Mouse (Mus musculus) cerebellum, adult 11-12 months (tissue): Measurements from ENCODE around the gene Gna14.
A peak's percentile ranks its signal among the peaks of the same experiment; 100 is the strongest.

Experiments used
- DNase-seq: peaks from one replicate; pipeline ENCODE4 v3.0.0; 2022

Gna14 gene

DNA sequence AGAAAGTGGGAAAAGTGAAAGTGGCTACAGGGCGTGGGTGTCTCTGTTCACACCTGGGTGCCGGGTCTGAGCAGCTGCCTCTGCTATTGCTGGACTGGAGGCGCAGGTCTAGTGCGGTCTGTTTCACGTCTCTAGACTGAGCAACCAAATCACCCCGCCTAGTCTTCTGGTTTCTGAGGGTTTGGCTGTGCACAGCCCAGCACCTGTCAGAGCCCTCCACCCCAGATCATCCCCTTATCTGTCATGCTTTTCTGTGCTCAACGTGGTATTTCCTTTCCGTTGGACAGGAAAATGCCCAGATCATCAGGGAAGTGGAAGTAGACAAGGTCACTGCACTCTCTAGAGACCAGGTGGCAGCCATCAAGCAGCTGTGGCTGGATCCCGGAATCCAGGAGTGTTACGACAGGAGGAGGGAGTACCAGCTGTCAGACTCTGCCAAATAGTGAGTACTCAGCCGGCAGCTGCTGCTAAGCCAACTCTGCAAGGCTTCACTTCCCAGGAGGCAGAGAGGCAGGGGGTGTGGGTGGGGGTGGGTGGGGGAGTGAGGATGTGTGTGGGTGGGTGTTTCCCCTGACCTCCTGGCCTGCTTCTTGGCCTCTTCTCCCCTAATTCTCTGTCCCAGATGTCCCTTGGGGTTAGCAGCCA is 163.2 kb downstream of the Gna14 start:
- no peak for DNase-seq

DNA sequence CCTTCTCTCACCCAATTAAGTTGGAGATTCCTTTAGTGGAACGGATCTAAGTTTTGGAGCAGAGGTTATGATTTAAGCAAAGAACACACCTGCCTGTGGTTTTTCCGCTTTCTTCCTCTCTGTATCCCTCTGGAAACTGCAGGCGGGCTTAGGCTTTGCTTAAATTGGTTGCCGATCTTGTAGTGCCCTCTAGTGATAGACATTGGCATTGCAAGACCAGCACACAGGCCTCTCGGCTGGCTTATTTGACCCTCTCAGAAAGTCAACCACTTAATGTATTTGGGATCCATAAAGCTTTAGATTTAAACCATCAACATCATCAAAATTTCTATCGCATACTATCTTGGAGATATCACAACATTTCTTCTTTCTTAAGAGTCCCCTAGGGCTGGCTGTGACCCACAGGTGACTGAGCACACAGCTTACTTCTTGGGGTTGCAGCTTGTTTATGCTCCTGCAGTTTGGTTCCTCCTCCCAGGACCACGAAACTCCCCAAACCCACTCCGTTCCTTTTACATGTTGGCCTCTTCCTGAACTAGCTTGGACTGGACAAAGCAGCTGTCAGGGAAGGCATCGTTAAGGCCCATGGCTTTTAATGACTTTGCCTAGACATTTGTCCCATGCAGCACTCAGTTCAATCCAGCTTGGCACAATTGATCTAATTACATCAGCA is 163.9 kb downstream of the Gna14 start:
- peak; percentile 49 for DNase-seq

DNA sequence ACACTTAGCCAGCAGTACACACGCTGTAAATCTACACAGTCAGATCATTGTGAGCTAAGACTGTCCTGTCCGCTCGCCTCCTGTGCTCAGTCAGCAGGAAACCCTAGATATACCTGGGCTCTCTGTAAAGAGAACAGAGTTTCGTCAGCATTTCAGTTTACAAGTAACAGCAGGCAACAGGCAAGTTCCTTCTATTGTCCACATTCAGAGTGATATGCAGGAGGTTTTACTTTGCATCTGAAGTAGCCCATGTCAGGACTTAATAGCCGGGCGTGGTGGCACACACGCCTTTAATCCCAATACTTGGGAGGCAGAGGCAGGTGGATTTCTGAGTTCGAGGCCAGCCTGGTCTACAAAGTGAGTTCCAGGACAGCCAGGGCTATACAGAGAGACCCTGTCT is 166.5 kb downstream of the Gna14 start:
- no peak for DNase-seq

DNA sequence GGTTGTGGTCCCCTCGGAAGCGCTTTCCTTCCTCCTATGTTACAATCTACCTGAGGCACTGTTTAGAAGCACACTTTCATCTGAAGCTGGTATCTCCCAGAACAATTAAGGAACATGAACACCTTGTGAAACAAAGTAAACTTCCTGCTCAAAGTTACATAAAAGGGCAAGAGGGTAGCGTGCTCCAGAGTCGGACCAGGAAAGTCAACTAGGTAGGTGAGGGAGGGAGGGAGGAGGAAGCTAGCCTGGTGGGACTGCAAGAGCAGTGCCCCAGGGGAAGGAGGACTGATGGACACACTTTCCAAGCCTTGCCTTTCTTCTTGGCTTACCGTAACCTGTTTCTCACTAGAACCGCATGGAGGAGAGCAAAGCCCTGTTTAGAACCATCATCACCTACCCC is 172.1 kb downstream of the Gna14 start:
- DNase-seq: no peak

DNA sequence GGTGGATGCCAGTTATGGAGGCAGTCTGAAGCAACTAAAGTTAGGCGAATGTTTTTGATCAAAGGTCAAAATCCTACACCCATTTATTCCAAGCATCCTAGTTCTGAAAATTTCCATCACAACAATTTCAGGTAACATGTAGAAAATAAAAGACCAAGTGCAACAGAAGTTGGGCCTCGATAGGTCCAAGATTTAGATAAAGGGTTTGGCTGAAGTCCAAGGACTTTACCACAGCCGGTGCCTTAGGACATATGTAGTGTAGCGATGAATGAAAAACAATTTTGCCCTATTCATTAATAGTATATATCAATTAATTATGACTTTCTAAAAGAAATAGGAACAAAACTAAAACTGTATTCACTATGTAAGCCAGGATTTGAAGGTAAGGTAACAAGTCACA is 187.6 kb downstream of the Gna14 start:
- no peak for DNase-seq

DNA sequence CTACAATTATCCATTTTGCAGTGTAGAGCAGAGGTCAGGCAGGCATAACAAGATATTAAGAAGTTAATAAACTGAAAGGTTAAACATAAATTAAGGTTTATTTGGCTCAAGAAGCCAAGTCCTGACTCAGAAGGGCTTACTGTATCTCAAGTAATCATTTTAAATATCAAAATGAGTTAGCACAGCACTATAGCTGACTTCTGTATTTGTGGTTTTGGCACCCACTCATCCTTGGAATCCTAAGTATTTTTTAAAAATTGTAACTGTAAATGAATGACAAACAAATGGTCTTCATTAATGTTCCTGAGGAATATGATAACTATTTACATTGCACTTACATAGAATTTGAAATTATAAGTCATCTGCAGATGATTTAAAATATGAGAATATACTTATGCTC is 189.4 kb downstream of the Gna14 start:
- no peak for DNase-seq

DNA sequence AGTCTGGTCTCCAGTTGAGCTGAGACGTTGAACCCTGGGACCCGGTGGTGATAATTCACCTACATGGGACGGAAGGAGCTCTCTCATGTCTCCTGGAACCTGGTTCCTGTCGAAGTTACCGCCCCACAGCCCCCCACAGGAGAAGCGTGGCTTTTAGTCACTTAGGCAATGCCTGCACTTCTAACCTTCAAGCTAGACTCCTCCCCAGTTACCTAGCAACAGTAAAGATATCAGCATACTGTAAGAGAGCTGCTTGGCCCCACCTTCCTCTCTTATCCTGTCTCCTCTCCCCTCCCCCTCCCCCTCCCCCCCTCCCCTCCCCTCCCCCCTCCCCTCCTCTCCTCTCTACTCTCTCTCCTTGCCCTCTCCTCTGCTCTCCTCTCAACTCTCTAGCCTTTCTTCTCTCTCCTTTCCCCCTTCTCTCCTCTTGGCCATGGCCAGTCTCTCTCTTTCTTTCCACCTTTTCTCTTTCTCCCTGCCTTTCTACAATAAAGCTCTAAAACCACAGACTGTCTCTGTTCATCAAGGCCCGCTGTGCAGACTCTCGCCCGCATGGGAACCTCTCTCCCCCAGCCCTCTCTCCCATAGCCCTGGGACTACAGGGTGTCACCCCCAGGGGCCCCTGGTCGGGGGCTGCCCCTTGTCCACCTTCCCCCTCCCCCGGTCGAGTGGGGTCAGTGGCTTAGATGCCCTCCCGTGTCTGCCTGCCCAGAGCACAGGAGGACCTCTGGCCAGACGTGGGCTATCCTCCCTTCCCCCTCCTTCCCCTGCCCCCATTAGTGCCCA is 190.2 kb downstream of the Gna14 start:
- no peak for DNase-seq
